Mouse (Mus musculus): ENCODE measurements around the gene Rnf41.

Gene Rnf41

DNA sequence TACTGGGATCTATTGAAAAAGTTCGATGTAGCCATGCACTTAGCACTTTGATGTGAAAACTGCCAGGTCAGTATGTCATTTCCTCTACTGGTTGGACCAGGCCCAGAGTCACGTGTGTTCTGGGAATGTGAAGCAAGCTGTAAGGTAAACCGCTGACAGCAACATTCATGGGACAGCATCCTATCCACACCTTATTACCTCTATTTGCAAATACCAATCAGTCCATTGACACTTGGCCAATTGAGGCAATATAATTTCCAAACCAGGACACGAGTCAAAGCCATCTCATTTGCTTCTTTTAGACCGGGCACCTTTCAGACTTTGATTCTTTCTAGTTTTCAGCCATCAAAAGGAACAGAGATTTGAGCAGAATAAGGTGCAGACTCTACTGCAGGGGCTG is 17.6 kb downstream of the Rnf41 start:
- DNase-seq (ENCODE audit: low spot score in 2 of 2) = no peak

DNA sequence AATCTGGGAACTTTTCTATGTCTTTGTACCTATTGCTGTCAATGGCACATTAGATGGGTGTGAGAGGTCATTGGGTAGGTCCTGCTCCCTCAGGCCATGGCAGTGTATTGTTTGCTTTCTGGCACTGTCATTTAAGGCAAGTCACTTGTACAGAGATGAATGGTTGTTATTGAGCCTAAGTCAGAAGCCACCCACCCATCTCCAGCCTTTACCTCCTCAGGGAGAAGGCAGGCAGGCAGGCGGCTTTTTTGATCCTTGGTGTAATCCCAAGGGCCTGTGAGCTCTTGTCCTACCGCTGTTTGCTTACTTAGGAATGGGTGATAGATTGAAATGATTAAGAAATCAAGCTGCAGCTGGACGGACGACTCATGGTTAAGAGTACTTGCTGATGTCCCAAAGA is 18.0 kb downstream of the Rnf41 start:
- DNase-seq (ENCODE audit: low spot score in 2 of 2) = no peak

DNA sequence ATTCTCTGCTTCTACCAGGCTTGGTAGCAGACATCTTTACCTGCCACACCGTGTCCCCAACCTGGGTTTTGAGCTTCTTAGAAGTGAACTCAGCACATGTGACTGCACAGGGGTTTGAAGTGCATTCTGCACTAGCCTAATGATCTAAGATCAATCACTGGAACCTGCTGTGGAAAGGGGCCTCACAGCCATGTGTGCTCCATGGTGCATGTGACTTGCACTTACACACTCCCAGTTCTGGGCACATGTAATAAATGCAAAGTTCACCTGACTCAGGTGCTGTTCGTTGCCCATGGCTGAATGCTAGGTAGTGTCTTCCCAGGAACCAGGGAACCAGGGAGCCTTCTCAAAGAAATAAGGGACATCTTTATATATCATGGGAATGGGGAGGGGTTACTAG is 22.0 kb downstream of the Rnf41 start:
- no peak for DNase-seq (ENCODE audit: low spot score in 2 of 2)

DNA sequence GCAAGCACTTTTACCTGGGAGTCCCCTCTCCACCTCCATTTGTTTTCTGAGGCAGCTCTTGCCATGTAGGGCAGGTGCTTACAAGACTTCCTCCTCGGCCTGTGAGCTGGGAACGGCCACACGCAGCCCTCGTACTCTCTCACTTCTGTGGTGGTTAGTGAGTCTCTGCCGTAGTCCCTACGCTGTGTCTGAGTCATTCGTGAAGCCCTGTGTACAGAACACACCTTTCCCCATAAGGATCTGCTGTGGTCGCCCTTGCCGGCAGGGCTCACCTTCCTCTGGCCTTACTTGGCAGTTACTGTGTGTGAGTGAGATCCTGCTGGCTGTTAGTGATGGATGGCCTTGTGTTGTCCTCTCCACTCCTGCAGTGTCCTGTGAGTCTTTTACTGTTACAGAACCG is 23.2 kb downstream of the Rnf41 start:
- DNase-seq (ENCODE audit: low spot score in 2 of 2) = no peak

DNA sequence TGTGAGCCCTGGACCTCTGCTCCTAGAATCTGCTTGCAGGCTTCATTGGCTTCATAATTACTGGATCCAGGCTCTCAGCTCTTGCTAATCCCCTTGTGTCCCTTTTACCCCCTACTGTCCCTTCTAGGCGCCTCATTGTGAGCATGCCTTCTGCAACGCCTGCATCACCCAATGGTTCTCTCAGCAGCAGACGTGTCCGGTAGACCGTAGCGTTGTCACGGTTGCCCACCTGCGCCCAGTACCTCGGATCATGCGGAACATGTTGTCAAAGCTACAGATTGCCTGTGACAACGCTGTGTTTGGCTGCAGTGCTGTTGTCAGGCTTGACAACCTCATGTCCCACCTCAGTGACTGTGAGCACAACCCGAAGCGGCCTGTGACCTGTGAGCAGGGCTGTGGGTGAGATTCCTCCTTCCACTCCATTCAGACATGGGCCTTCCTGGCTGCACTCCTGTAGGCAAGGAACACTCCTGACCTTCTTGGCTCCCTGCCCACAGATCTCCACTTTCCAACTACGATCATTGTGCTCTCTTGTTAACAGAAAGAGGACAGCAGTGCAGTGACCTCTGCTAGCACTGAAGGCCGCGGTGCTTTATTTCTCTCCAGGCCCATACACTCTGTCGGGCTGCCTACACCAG is 23.8 kb downstream of the Rnf41 start:
- no peak for DNase-seq (ENCODE audit: low spot score in 2 of 2)

DNA sequence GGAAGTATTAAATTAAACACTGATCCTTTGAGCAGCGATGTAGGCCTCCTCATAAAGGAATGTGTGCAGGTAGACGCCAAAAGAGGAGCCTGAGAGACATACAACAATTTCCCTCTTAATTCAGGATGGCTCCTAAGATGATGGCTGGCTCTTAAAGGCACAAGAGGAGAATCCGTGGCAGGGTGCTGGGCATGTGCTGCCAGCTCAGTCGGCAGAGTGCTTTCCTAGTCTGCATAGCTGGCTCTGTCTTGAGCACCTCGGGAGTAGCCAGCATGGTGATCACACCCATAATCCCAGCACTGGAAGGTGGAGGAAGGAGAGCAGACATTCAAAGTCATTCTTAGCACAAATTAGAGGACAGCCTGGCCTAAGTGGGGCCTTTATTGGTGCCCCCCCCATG is 24.4 kb downstream of the Rnf41 start:
- no peak for DNase-seq (ENCODE audit: low spot score in 2 of 2)

DNA sequence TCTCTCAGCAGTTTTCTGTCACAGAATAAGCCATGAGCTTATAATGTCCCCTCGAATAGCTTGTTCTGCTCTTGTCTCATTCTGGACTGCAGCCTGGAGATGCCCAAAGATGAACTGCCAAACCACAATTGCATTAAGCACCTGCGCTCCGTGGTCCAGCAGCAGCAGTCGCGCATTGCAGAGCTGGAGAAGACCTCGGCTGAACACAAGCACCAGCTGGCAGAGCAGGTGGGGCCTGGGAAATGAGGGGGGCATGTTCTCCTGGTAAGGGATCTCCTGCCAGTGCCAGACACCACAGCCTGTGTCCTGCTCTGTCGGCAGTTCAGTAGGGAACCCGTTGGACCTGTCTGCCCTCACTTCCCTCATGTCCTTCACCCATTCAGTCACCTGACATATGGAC is 24.9 kb downstream of the Rnf41 start:
- DNase-seq (ENCODE audit: low spot score in 2 of 2) = no peak

DNA sequence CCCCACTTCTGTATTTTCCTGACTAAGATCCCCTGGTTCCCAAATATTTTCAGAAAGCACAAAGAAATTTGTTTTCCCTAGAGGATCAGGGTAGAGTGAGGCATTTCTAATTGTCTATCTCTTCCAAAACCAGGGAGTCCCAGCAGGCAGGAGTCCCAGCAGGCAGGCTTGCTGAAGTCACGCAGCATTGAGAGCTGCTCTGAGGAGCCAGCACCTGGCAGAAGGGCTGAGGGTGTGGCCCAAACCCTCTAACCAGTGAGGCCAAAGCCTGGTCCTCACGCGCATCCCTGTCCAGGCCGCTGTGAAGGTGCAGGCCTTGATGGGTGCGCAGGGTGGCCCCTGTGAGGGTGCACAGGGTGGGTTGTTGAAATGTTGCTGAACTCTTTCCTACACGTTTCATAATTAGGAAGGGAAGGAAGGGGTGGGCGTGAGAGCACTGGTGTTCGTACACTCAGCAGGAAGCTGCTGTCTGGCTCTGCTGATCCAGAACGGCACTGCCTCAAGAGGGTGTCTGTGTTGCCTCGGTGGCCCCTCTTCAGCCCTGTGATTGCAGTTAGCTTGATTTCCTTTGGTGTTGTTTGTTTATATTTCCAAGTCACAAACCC is 27.3 kb downstream of the Rnf41 start:
- peak in 1 of 2 experiments; percentile 24 for DNase-seq (ENCODE audit: low spot score in 2 of 2)

DNA sequence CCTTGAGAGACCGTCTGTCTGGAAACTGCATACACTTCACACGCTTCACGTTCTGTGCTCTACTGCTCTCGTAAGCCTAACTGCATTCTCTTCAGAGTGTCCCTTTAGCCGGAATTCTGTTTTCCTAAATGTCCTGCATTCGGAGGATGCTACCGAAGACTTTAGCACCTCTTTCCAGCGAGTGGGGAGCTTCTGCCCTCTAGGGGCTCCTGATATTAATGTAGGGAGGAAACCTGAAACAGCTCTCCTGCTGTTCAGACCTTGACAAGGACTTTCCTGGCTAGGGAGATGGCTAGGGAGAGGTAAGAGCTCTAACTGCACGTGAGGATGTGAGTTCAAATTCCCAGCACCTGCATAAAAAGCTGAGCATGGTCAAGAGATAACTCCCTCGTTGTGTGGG is 28.9 kb downstream of the Rnf41 start:
- DNase-seq (ENCODE audit: low spot score in 2 of 2) = no peak

DNA sequence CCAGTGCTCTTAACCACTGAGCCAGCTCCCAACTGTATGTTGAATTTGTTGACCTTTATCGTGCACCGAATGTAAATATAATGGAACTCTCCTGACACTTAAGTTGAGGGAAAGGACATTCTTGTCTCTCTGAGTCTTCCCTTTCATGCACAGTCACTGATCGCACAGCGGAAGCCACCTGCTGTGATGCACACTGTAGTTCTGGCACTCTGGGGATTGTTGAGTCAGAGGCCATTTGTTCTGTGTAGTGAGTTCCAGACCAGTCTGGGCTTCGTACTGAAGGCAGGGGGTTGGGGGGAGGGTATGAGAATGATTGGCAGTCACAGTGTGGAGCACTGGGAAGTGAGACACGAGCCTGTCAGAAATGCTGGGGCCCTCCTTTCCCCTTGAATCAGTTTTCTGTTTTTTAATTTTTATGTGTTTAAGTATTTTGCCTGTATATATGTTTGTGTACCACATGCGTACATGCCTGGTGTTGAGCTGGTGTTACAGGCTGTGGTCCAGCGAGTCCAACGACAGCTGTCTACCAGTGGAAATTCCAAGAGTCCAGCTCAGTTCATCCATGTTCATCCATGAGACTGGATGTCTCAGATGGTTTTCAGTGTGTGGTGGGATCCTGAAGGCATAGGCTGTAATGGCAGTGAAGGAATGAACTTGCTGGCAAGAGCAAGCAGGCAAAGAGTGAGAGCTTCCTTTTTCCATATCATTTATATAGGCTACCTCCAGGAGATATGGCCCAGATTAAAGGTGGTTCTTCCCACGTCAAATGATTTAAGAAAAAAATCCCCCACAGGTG is 30.1 kb downstream of the Rnf41 start:
- no peak for DNase-seq (ENCODE audit: low spot score in 2 of 2)

DNA sequence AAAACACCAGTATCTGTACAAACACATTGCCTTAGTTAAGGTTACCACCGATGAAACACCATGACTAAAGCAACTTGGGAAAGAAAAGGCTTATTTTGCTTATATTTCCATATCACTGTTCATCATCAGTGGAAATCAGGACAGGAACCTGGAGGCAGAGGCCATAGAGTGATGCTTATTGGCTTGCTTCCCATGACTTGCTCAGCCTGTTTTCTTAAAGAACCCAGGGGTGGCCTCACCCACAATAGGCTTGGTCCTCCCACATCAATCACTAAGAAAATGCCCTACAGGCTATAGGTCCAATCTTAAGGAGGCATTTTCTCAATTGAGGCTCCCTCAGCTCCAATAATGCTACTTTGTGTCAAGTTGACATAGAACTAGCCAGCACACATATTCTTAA is 31.3 kb downstream of the Rnf41 start:
- DNase-seq (ENCODE audit: low spot score in 2 of 2) = no peak

DNA sequence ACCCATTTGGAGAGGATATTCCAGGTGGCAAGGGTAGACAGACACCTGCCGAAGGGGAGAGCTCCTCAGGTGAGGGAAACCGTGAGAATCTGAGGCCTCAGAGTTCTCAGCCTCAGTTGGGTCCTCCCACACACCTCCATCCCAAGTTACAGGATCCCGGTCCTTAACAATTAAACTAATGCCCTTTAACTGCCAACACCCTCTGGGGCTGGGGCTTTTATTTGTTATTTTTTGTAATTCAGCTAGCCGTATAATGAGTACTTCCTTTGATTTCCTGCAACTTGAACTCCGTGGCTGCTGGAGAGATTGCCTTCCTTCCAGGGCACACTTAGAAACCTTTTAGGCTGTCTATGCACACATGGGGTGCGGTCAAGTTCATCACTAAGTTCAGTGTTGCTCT is 32.9 kb downstream of the Rnf41 start:
- no peak for DNase-seq (ENCODE audit: low spot score in 2 of 2)

DNA sequence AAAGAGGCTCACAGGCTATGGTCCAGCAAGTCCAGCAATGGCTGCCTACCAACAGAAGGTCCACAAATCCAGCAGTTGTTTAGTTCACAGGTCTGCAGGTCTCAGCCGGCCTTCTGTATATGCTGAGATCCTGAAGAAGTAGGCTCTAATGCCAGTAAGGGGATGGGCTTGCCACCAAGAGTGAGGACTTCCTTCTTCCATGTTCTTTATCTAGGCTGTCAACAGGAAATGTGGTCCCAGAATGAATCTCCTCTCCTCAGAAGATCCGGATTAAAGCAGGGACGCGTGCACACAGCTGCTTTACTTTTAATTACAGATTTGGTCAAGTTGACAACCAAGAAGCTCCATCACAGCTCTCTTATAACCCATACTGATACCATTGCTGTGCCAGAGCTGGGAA is 34.0 kb downstream of the Rnf41 start:
- no peak for DNase-seq (ENCODE audit: low spot score in 2 of 2)

DNA sequence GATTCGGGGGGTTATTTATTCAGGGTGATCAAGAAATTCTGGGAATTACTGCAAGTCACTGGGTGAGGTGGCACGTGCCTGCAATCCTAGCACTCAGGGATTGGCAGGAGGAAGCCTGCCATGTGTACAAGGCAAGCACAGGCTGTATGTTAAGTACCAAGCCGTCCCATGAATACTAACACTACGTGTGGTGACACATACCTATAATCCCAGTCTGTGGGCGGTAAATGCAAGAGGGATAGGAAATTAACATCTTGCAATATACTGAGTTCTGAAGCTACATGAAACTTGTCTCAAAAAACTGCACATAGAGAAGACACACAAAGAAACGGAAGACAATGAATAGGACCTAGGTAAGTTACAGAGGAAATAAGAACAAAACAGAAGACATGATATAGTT is 39.6 kb downstream of the Rnf41 start:
- no peak for DNase-seq (ENCODE audit: low spot score in 2 of 2)

DNA sequence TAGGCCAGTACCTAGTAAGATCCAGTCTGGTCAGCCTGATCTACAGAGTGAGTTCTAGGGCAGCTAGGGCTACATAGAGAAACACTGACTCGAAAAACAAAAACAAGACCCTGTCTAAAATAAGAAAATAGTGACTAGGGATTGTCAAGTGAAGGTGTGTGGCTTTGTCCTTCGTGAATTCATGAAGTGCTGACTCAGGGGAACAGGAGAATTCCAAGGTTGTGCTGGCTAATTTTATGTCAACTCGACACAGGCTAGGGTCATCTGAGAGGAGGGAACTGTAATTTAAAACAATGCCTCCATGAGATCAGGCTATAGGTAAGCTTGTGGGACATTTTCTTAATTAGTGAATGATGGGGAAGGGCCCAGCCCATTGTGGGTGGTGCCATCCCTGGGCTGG is 43.0 kb downstream of the Rnf41 start:
- DNase-seq (ENCODE audit: low spot score in 2 of 2) = no peak

DNA sequence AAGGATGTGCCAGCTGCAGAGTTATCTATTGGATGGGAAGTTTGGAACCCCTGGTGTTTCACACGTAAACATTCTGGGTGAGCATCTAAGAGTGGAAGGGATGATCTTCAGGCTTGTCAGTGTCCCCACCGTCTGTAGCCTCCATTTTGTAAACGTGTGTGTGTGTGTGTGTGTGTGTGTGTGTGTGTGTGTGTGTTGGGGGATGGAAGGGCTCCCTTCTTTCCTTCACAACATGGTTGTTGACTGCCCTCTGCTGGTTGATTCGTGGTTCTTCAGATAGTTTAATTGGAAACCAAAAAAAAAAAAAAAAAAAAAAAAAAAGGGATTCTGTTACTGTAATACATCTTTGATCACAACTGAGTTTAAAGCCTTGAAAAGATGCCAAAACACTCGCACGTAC is 43.8 kb downstream of the Rnf41 start:
- DNase-seq (ENCODE audit: low spot score in 2 of 2) = peak in 1 of 2 experiments; percentile 67

DNA sequence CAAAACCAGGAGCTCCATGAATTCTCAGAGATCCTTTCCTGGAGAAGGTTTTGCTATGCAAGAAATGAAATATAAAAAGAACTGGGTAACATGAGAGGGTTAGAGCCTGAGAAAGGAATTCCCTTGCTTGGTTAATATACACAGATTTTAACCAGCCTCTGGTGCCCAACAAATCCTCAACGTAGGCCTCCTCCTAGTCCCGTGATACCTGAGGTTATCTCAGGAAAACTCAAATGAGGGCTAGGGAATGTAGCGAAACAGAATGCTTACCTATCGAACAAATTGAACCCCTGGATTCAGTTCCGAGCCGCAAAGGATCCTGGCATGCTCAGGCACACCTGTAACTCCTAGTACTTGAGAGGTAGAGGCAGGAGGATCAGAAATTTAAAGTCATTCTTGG is 46.2 kb downstream of the Rnf41 start:
- DNase-seq (ENCODE audit: low spot score in 2 of 2) = no peak

DNA sequence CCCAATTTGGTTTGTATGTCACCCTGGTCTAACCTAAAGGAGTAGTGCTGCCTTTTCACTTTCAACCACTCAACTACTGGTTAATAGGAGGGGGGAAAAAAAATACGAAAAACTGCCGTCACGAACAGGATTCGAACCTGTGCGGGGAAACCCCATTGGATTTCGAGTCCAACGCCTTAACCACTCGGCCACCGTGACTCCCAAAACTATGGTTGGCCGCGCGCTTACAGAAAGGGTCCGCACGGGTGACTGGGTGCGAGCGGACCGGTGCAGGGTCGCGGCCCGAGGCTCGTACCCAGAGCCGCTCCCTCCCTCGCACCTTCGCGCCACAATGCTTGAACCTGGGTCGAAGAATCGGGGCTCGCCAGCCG is 46.9 kb downstream of the Rnf41 start:
- DNase-seq (ENCODE audit: low spot score in 2 of 2) = peak; percentile 94 to 98

DNA sequence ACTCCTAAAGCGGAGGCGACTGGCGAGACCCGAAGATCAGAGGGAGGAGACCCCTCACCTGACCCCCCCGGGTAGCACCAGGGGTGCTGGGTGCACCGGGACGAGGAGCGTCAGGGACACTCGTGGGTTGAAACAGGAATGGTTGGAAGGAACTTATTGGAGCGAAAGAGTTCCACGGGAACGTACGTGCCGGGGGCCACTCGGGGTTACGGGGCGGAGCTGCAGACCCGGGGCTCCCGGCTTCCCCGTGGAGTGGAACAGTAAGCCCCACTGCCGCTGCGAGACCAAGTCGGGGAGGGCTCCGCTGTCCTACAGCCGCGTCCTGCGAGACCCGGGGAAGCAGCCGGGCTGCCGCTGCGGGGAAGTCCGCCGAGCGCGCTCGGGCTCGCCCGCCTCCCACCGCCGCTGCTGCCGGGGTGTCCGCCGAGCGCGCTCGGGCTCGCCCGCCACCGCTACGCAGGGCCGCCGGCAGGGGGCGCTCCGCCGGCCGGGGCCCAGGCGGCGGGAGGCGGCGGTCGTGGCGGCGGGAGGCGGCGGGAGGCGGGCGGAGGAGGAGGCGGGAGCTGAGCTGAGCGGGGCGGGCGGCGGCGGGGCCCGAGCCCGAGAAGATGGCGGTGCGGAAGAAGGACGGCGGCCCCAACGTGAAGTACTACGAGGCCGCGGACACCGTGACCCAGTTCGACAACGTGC is 47.4 kb downstream of the Rnf41 start, which contains the start of gene Smarcc2:
Smarcc2 (plus strand) TSS at position 530 of the 690 bp plus-strand sequence.
- peak; percentile 66 to 77 for DNase-seq (ENCODE audit: low spot score in 2 of 2)

DNA sequence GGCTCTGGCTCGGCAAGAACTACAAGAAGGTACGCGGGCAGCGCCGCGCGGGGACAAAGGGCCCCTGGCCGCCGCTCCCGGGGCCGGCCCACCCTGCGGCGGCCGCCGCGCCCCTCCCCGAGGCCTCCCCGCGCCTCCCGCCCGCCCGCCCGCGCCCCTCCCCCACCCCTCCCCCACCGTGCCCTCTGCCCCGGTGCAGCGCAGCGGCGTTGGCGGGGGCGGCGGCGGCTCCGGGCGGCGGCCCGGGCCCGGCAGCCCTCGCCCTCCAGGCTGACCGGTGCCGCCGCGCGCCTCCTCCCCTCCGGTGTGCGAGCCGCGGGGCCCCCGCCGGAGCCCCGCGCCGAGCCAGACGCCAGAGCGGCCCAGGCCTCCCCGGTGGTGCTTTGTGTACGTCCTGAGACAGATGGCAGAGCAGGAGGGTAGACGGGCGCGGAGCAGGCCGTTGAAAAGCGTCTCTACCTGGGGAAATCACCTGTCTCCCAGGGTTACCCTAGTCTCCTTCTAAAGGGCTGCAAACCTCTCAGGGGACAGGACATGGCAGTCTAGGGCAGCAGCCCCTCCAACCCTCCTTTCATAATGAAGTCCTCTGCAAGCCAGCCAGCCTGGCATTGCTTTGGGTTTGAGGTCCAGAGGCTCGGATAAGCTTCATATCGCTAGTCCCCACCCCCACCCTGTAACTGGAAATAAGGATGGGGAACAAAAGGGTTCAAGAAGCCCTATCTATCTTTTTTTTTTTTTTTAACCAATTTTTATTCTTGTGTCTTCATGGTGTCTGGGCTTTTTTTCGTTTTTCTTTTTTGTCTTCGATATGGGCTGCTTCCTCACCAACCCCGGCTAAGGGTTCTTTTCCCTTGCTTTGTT is 48.2 kb downstream of the Rnf41 start:
- DNase-seq (ENCODE audit: low spot score in 2 of 2) = peak; percentile 36 to 44

DNA sequence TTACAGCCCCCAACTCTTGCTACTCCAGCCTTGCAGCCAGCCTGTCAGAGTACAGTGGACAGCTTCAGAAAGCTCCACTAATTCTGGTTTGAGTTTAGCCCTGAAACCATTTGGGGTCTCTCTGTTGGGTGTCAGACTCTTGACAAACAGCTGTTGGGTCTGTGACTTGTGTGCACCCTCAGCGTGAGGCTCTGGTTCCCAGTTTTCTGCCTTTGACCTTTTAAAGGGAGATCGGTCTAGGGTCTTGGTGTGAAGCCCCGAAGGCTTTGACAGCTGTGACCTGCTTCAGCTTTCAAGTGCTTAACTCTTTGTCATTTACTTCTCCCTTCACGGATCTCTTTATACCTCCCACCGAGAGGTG is 48.8 kb downstream of the Rnf41 start:
- no peak for DNase-seq (ENCODE audit: low spot score in 2 of 2)

DNA sequence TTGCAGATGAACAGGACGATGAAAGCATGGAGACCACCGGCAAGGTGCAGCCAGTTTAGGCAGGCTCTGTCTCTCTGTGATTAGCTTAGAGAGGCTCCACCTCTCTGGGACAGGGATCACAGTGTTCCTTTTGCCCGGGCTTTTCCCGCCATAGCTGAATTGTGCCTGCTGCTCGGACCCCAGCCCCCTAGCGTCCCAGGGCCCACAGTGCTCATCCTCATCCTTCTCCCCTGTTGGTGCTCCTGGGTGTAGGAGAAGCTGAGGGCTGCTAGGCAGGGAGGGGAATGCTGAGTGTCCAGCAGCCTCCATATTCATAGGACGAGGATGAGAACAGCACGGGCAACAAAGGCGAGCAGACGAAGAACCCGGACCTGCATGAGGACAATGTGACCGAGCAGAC is 62.9 kb downstream of the Rnf41 start:
- no peak for DNase-seq (ENCODE audit: low spot score in 2 of 2)
